Mouse (Mus musculus): ENCODE measurements around the gene Fcrlb. TPM values are rescaled to one million over a fixed set of nuclear protein-coding genes. Genes with fewer than 3 reads are reported as not detected.
"Not testable (repeated sequence)": the region's sequence is repeated elsewhere in the genome, so short reads cannot be mapped to it uniquely, and the experiment has no call there.

The Fcrlb gene
- not detected in 2 replicates for polyA plus RNA-seq (2014; fragmentation: Nextera tagmentation; extraction: Ambion mirVana)

- no peak for DNase-seq (ENCODE audit: low spot score)
- H3K9ac ChIP-seq (ENCODE audit: low read length), result no peak within 1 kb of the TSS
- H3K4me1 ChIP-seq (ENCODE audit: control insufficient read depth, insufficient read depth, low read length), result peaks cover 6% of the 10 kb centered on the region; the same call in 1 of the 2 replicates
- no peaks in the 10 kb centered on the region for H3K36me3 ChIP-seq (ENCODE audit: control insufficient read depth, insufficient read depth, low read length)
- no peak within 1 kb of the TSS for H3K4me2 ChIP-seq (ENCODE audit: low read length)
- peaks cover 21% of the 10 kb centered on the region for H3K27me3 ChIP-seq (replicated peaks; ENCODE audit: control insufficient read depth, insufficient read depth, low read length)
- no peak within 1 kb of the TSS for H3K27ac ChIP-seq (ENCODE audit: low read depth, low read length)
- H3K9me3 ChIP-seq (replicated peaks; ENCODE audit: control insufficient read depth, low read length), result no peaks in the 10 kb centered on the region
- 62% methylated on average over 5 of the region's 5 CpGs for WGBS
- no peak for ATAC-seq
- H3K4me3 ChIP-seq (ENCODE audit: low read depth, low read length), result no peak within 1 kb of the TSS
These were observed at the start of gene Fcrlb for GRCm38 (mm10) chr1:170912891-170913615. Fcrlb (minus strand) TSS chr1:170912941.

- no peaks in the 10 kb centered on the region for H3K9me3 ChIP-seq (replicated peaks; ENCODE audit: control insufficient read depth, low read length)
- 85% methylated on average over 2 of the region's 2 CpGs for WGBS
- no peaks in the 10 kb centered on the region for H3K4me1 ChIP-seq (ENCODE audit: control insufficient read depth, insufficient read depth, low read length)
- H3K4me3 ChIP-seq (ENCODE audit: low read depth, low read length), result no peak overlapping the region
- no peaks in the 10 kb centered on the region for H3K36me3 ChIP-seq (ENCODE audit: control insufficient read depth, insufficient read depth, low read length)
- no peaks in the 10 kb centered on the region for H3K27me3 ChIP-seq (replicated peaks; ENCODE audit: control insufficient read depth, insufficient read depth, low read length)
- no peak for ATAC-seq
- no peak for DNase-seq (ENCODE audit: low spot score)
- no peak overlapping the region for H3K4me2 ChIP-seq (ENCODE audit: low read length)
- H3K27ac ChIP-seq (ENCODE audit: low read depth, low read length), result no peak overlapping the region
- H3K9ac ChIP-seq (ENCODE audit: low read length), result no peak overlapping the region
These were observed 49.6 kb upstream of the Fcrlb start for GRCm38 (mm10) chr1:170962301-170962700.

GRCm38 (mm10) chr1:170961101-170961500 is 48.4 kb upstream of the Fcrlb start:
- Histone ChIP-seq H3K27ac (ENCODE audit: low read depth, low read length) (no peak overlapping the region), H3K4me2 (ENCODE audit: low read length) (no peak overlapping the region), H3K27me3 (replicated peaks; ENCODE audit: control insufficient read depth, insufficient read depth, low read length) (no peaks in the 10 kb centered on the region), H3K4me3 (ENCODE audit: low read depth, low read length) (no peak overlapping the region), H3K9me3 (replicated peaks; ENCODE audit: control insufficient read depth, low read length) (no peaks in the 10 kb centered on the region), H3K4me1 (ENCODE audit: control insufficient read depth, insufficient read depth, low read length) (no peaks in the 10 kb centered on the region), H3K9ac (ENCODE audit: low read length) (no peak overlapping the region), H3K36me3 (ENCODE audit: control insufficient read depth, insufficient read depth, low read length) (no peaks in the 10 kb centered on the region)
- 78% methylated on average over 6 of the region's 6 CpGs for WGBS
- ATAC-seq, result no peak
- DNase-seq (ENCODE audit: low spot score), result no peak

- Histone ChIP-seq H3K27me3 (replicated peaks; ENCODE audit: control insufficient read depth, insufficient read depth, low read length) (no peaks in the 10 kb centered on the region), H3K9ac (ENCODE audit: low read length) (no peak overlapping the region), H3K4me2 (ENCODE audit: low read length) (no peak overlapping the region), H3K36me3 (ENCODE audit: control insufficient read depth, insufficient read depth, low read length) (no peaks in the 10 kb centered on the region), H3K4me3 (ENCODE audit: low read depth, low read length) (no peak overlapping the region), H3K27ac (ENCODE audit: low read depth, low read length) (no peak overlapping the region), H3K4me1 (ENCODE audit: control insufficient read depth, insufficient read depth, low read length) (no peaks in the 10 kb centered on the region), H3K9me3 (replicated peaks; ENCODE audit: control insufficient read depth, low read length) (no peaks in the 10 kb centered on the region)
- DNase-seq (ENCODE audit: low spot score) (no peak), ATAC-seq (no peak)
- WGBS, result 69% methylated on average over 2 of the region's 2 CpGs
These were observed 47.0 kb upstream of the Fcrlb start for GRCm38 (mm10) chr1:170959791-170960190.

GRCm38 (mm10) chr1:170958225-170958624 is 45.5 kb upstream of the Fcrlb start:
- 68% methylated on average over 3 of the region's 3 CpGs for WGBS
- Histone ChIP-seq H3K4me3 (ENCODE audit: low read depth, low read length) (no peak overlapping the region), H3K4me1 (ENCODE audit: control insufficient read depth, insufficient read depth, low read length) (no peaks in the 10 kb centered on the region), H3K27me3 (replicated peaks; ENCODE audit: control insufficient read depth, insufficient read depth, low read length) (no peaks in the 10 kb centered on the region), H3K9ac (ENCODE audit: low read length) (no peak overlapping the region), H3K27ac (ENCODE audit: low read depth, low read length) (no peak overlapping the region), H3K4me2 (ENCODE audit: low read length) (no peak overlapping the region), H3K36me3 (ENCODE audit: control insufficient read depth, insufficient read depth, low read length) (no peaks in the 10 kb centered on the region), H3K9me3 (replicated peaks; ENCODE audit: control insufficient read depth, low read length) (no peaks in the 10 kb centered on the region)
- DNase-seq (ENCODE audit: low spot score), result no peak
- ATAC-seq, result no peak

GRCm38 (mm10) chr1:170953192-170953591 is 40.5 kb upstream of the Fcrlb start:
- ATAC-seq (no peak), DNase-seq (ENCODE audit: low spot score) (no peak)
- H3K9me3 ChIP-seq (replicated peaks; ENCODE audit: control insufficient read depth, low read length), result no peaks in the 10 kb centered on the region
- no peak overlapping the region for H3K4me2 ChIP-seq (ENCODE audit: low read length)
- H3K27ac ChIP-seq (ENCODE audit: low read depth, low read length), result no peak overlapping the region
- H3K4me3 ChIP-seq (ENCODE audit: low read depth, low read length), result no peak overlapping the region
- no peak overlapping the region for H3K9ac ChIP-seq (ENCODE audit: low read length)
- no peaks in the 10 kb centered on the region for H3K27me3 ChIP-seq (replicated peaks; ENCODE audit: control insufficient read depth, insufficient read depth, low read length)
- no peaks in the 10 kb centered on the region for H3K4me1 ChIP-seq (ENCODE audit: control insufficient read depth, insufficient read depth, low read length)
- 95% methylated on average over 2 of the region's 2 CpGs for WGBS
- no peaks in the 10 kb centered on the region for H3K36me3 ChIP-seq (ENCODE audit: control insufficient read depth, insufficient read depth, low read length)

GRCm38 (mm10) chr1:170950772-170951171 is 38.0 kb upstream of the Fcrlb start:
- Histone ChIP-seq H3K36me3 (ENCODE audit: control insufficient read depth, insufficient read depth, low read length) (no peaks in the 10 kb centered on the region), H3K9ac (ENCODE audit: low read length) (no peak overlapping the region), H3K9me3 (replicated peaks; ENCODE audit: control insufficient read depth, low read length) (no peaks in the 10 kb centered on the region), H3K4me1 (ENCODE audit: control insufficient read depth, insufficient read depth, low read length) (no peaks in the 10 kb centered on the region), H3K27ac (ENCODE audit: low read depth, low read length) (no peak overlapping the region), H3K27me3 (replicated peaks; ENCODE audit: control insufficient read depth, insufficient read depth, low read length) (no peaks in the 10 kb centered on the region), H3K4me2 (ENCODE audit: low read length) (no peak overlapping the region), H3K4me3 (ENCODE audit: low read depth, low read length) (no peak overlapping the region)
- 76% methylated on average over 3 of the region's 3 CpGs for WGBS
- ATAC-seq, result no peak
- DNase-seq (ENCODE audit: low spot score), result no peak

GRCm38 (mm10) chr1:170944908-170945307 is 32.2 kb upstream of the Fcrlb start:
- not testable (repeated sequence) for H3K9me3 ChIP-seq (replicated peaks; ENCODE audit: control insufficient read depth, low read length); H3K9ac ChIP-seq (ENCODE audit: low read length); H3K4me2 ChIP-seq (ENCODE audit: low read length); H3K36me3 ChIP-seq (ENCODE audit: control insufficient read depth, insufficient read depth, low read length); ATAC-seq; DNase-seq (ENCODE audit: low spot score); H3K4me3 ChIP-seq (ENCODE audit: low read depth, low read length); H3K27ac ChIP-seq (ENCODE audit: low read depth, low read length); H3K4me1 ChIP-seq (ENCODE audit: control insufficient read depth, insufficient read depth, low read length); H3K27me3 ChIP-seq (replicated peaks; ENCODE audit: control insufficient read depth, insufficient read depth, low read length)
- 96% methylated on average over 2 of the region's 9 CpGs for WGBS

GRCm38 (mm10) chr1:170944151-170944550 is 31.4 kb upstream of the Fcrlb start:
- H3K36me3 ChIP-seq (ENCODE audit: control insufficient read depth, insufficient read depth, low read length); H3K4me1 ChIP-seq (ENCODE audit: control insufficient read depth, insufficient read depth, low read length); H3K9me3 ChIP-seq (replicated peaks; ENCODE audit: control insufficient read depth, low read length); H3K27ac ChIP-seq (ENCODE audit: low read depth, low read length); H3K9ac ChIP-seq (ENCODE audit: low read length); H3K4me3 ChIP-seq (ENCODE audit: low read depth, low read length); H3K4me2 ChIP-seq (ENCODE audit: low read length); DNase-seq (ENCODE audit: low spot score); H3K27me3 ChIP-seq (replicated peaks; ENCODE audit: control insufficient read depth, insufficient read depth, low read length); ATAC-seq: not testable (repeated sequence)
- WGBS, result 93% methylated on average over 9 of the region's 9 CpGs

All from forebrain, embryonic 14.5 days (tissue).